Mouse (Mus musculus) kidney, adult 2 months (tissue): ENCODE data around the gene Poc5.

ENCODE experiments used
- CTCF ChIP-seq: fragments of 200-500 bp; conservative IDR thresholded peaks from 2 replicates; pipeline ENCODE4 v1.5.1; 2011; ENCODE audit warnings: low read depth, mild to moderate bottlenecking, control low read depth, low read length, moderate library complexity, mixed read lengths; ENCODE audit not compliant: insufficient read depth, insufficient read length
- POLR2A ChIP-seq: fragments of 200-500 bp; IDR thresholded peaks from one replicate; pipeline ENCODE4 v1.6.1; 2011; ENCODE audit warnings: low read depth, low read length, control low read depth

DNA sequence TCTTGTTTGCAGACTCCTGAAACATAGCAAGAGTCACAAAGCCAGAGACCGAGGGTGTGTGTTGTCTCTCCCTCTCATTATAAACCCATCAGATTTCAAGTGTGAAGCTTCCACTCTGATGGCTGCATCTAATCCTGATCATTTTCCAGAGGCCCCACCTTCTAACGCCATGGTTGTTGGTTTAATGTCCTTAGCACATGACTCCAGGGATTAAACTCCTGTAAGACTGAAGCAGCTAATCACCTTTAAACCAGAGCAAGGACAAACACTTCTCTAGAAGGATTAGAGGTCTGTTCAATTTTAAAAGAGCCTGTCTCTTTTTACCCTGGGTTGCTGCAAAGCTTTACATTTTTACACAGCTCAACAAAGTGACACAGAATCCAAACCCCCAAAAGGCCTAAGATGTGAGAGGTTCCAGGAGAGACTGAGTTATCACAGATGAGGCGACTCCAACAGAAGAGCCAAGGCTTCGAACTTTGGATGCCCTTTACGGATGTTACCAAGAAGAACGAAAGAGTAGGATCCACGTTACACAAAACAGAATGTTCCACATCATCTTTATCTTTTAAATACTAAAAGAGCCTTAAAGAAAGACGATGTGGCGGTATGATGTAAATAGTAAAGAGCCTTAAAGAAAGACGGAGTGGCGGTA is 62.2 kb downstream of the Poc5 start:
- TF ChIP-seq CTCF (no peak), POLR2A (no peak)
